Mouse (Mus musculus) activated CD4-positive, CD25-positive, alpha-beta regulatory T cell, adult 4 months (primary cell): ENCODE results near the gene Fam198a. TPM values are rescaled to one million over a fixed set of nuclear protein-coding genes. Genes with fewer than 3 reads are reported as not detected.

ENCODE experiments used
- ATAC-seq: one replicate; pipeline ENCODE4 v1.8.0; 2017
- polyA plus RNA-seq, 2 experiments: library from polyadenylated mRNA; unstranded; fragments of 100-300 nt; shearing (Covaris generic); gene quantifications; one replicate each; pipeline ENCODE4 v1.2.1; 2017

Fam198a gene
- polyA plus RNA-seq, 2 experiments from 2014 or later: not detected

GRCm38 (mm10) chr9:121926634-121927405 lies 24.0 kb upstream of the Fam198a start:
- peak; percentile 90 for ATAC-seq

DNA sequence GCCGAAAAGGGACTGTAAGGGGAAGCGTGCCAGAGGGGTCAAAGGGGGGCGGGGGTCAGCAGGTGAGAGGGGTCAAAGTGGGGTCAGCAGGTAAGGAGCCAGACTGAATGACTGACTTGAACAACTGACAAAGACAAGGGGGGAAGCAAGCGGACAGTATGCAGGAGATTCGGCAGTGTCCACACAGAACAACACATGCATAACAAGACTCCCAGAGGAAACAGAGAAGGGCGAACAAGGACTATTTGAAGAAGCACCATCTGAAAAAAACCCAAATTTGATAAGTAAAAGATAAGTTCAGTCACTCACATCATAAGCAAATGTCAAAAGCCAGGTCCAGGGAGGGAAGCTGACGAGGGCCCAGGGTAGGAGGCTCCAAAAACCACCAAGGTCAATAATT lies 23.1 kb upstream of the Fam198a start:
- ATAC-seq: no peak

GRCm38 (mm10) chr9:121928498-121928897 lies 22.3 kb upstream of the Fam198a start:
- no peak for ATAC-seq

DNA sequence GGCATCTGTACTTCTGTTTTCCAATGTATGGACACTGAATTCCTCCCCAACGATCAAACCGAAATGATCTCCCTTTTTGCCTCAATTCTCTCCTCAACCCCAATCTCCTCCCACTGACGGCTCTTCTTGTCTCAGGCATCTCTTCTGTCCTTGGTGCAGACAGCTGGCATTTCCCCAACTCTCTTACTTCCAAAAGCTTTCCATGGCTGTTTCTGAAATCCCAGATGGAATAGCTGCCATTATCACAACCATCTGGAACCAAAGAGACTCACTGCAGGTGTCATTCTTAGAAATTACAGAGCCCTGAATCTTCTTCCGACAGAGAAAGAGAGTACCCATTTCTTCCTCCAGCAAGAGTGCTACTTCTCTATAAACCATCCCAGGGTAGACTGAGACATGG lies 15.9 kb upstream of the Fam198a start:
- no peak for ATAC-seq

DNA sequence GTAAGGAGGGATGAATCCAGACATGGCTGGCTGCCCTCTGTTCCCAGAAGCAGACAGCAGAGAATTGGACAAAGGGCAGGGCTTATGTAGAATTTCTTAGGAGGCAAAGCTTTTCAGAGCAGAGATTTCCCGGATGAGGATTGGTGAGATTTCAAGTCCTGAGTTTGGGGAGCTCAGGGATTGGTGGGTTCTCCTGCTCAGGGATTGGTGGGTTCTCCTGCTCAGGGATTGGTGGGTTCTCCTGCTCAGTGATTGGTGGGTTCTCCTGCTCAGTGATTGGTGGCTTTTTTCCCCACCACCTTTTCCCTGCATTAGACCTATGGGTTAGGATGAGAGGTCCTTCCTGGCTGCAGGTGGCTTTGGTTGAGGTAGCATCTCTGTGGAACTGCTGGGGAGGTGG lies 13.8 kb upstream of the Fam198a start:
- ATAC-seq: no peak

- ATAC-seq: no peak
Measured at GRCm38 (mm10) chr9:121937451-121937864, 13.3 kb upstream of the Fam198a start.

DNA sequence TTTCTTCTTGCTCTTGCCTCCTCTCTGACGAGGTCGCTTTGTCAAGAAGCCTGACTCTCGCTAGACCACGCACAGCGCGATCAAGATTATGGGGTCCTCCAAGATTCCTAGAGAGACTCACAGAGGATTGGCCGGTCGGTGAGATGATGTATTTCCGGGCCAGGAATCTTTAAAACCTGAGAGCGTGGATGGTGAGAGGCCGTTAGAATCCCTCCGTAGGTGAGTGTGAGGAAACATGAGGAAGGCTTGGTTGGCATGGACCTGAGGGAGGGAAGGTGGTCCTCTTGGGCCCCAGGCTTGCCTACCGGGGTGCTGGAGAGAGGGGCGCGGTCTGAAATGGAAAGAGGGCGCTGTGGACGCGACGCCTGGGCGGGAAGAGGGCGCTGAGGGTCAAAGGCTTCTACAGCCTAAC lies 12.8 kb upstream of the Fam198a start:
- no peak for ATAC-seq

- no peak for ATAC-seq
Measured at GRCm38 (mm10) chr9:121943005-121943404, 7.8 kb upstream of the Fam198a start.

DNA sequence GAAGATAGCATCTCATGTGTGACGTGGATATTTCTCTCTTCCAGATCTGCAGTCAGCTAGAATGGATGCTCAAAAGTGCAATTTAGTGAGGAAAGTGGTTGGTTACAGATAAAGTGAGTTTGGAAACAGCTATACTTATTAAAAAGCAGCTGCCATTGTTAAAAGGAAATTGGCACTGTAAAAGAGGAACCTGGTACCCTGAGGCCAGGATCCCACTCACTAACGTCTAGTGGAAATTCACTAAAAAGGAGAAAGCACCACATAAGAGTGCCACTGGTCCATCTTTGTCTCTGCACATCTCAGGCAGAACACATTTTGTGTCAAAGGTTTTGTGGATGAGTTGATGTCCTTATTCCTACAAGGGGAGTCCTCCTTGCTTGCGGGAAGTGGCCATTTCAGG lies 7.2 kb upstream of the Fam198a start:
- no peak for ATAC-seq

GRCm38 (mm10) chr9:121947784-121948183 lies 3.0 kb upstream of the Fam198a start:
- no peak for ATAC-seq

DNA sequence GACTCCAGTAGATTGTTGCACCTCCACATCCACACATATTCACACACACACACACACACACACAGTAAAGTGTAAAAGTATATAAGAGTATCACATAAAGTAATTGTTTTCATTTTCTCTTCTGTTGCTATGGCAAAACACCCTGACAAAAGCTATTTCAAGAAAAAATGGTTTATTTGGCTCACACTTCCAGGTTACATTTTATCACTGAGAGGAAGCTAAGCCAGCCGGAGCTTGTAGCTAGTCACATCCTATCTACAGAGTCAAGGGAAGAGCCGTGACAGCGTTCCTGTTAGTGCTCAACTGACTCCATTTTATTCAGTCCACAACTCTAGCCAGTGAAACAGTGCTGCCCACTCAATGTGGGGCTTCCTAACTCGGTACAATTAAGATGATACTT lies 2.4 kb upstream of the Fam198a start:
- ATAC-seq: no peak

DNA sequence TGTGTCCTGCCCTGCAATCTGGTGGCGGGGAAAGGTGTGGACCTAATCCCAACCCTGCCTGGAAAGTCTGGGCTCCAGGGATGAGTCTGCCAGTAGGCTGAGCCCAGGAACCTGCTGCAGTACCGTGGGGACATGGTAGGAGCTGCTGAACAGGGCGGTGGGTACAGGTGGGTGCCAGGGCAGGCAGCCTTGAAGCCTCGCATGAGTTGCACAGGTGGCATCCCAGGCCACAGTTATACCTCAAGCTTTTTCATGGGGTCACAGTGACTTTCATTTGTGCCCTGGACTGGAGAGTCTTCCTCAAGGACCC lies 281 bp downstream of the Fam198a start:
- ATAC-seq: no peak

- ATAC-seq: no peak
Measured at GRCm38 (mm10) chr9:121952596-121952995, 1.8 kb downstream of the Fam198a start.

GRCm38 (mm10) chr9:121959966-121960635 lies 9.3 kb downstream of the Fam198a start:
- no peak for ATAC-seq

- ATAC-seq: no peak
Measured at GRCm38 (mm10) chr9:121964941-121965340, 14.2 kb downstream of the Fam198a start.

DNA sequence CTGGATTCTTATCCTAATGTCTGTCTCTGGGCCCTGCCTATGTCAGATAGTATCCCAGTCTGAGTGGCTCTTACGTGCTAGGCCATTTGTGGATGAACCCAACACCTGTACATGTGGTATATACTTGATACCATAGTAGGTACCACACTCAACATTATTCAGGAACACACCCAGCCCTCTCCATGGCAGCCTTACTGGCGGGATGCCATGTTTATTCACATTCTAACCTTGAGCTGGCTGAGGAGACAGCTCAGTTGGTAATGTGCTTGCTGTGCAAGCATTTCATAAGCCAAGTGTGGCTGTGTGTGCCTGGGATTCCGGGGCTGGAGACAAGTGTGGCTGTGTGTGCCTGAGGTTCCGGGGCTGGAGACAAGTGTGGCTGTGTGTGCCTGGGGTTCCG lies 17.5 kb downstream of the Fam198a start:
- ATAC-seq: no peak

GRCm38 (mm10) chr9:121969841-121970381 lies 19.1 kb downstream of the Fam198a start:
- no peak for ATAC-seq

DNA sequence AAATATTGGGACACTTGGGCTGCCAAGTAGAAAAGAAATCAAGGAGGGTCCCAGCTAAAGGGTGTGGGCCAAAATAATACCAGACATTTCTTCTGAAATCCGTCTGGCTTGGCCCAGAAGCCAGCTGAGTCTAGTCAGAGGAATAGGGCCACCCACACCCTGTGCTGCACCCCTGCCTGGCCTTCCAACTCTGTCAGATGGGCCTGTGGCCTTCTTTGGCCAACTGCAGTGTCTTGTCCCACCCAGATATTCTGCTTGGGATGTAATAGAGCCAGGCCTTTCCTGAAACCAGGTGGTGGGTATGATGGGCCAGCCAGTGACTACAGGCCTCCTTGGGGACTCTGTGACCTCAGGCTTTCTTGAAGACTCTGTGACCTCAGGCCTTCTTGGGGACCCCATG lies 22.4 kb downstream of the Fam198a start:
- no peak for ATAC-seq

DNA sequence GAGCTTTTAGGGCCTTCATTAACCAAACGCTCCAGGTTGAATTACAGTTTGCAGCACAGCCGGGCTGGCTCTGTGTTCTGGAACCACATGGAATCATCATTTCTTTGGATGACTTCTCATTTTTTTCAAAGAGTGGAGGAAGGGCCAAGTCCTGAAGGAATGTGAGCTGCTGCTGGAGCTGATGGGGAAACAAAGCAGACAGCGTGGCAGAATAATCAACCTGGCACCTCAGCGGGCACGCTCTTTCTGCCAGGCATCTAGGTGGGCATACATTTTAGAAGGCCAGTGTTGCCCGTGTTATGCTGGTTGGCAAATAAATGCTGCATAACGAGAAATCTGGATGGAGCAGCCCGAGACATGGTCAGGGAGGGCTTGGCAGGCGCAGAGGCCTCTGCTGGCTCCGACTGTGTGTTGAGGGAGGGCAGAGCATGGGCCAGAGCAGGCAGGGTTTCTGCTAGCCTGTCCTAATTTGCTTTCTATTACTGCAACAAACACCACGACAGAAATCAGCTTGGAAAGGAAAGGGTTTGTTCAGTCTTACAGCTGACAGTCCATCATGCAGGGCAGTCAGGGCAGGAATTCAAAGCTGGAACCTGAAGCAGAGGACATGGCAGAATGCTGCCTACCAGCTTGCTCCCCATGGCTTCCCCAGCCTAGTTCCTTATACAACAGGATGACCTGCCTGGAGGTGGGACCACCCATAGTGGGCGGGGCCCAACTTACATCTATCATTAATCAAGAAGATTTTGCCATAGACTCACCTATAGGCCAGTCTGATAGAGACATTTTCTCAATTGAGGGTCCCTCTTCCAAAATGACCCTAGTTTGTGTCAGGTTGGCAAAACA lies 23.6 kb downstream of the Fam198a start:
- ATAC-seq: no peak

DNA sequence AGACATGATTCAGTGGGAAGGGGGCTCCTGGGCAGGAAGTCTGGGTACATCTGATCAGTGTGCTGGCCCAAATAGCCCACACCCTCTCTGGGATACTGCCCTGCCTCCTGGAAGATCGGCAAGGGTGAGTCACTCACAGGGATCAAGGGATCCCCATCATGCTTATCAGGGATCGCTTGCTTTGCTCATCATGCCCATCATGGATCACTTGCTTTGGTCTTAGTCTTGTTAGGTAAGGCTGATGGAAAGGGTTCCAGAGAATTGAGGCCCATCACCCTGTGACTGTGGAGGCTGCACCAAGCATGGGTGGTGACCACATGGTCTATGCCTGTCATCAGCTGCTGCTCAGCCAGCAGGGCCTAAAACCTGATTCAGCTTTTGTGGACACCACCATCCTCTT lies 24.5 kb downstream of the Fam198a start:
- no peak for ATAC-seq

GRCm38 (mm10) chr9:121981046-121981445 lies 30.3 kb downstream of the Fam198a start:
- ATAC-seq: no peak

DNA sequence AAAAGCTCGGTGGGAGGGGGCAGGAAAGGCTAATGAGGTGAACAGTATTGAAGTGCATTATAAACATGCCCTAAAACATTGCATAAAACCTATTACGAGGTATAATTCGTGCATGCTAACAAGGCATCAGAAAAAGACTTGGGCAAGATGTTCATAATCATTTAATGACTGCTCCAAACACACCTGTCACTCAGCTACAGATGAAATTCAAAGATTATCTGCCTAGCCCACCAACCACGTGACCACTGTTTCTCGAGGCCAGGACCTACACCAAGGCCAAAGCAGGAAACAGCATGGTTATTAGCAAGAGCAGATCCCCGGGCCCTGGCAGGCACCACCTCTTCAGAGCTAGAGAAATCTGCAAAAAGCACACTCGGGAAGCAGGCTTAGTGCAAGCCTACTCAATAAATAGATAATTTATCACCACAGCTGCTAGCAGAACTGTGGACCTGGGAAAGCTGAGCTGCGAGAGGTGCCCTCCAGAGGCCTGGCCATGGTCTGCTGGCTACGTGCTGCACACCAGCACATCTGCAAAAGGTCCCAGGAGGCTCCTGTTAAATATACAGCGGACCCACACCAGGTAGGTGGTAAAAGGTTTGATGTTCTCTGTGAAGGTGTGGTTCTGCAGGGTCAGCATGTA lies 30.8 kb downstream of the Fam198a start:
- ATAC-seq: no peak

GRCm38 (mm10) chr9:121982214-121982613 lies 31.4 kb downstream of the Fam198a start:
- ATAC-seq: no peak
